Mouse (Mus musculus): ENCODE data around the gene Rrp12.

GRCm38 (mm10) chr19:41846366-41847090, 49.4 kb downstream of the Rrp12 start:
- no peak for TF ChIP-seq EP300 (optimal IDR thresholded peaks at IDR 0.05)
- peak; percentile 36 for TF ChIP-seq CTCF (IDR thresholded peaks at IDR 0.05; ENCODE audit: low read depth)

Data from stomach, postnatal 0 days (tissue).